Mouse (Mus musculus): Measurements from ENCODE around the gene Prokr2.

- TF ChIP-seq CTCF (IDR thresholded peaks at IDR 0.05; ENCODE audit: borderline replicate concordance, extremely low read depth, insufficient read depth, insufficient read length), result no peak
- no peak for TF ChIP-seq POLR2A (IDR thresholded peaks at IDR 0.05; ENCODE audit: borderline replicate concordance, extremely low read depth, insufficient read depth, insufficient read length, poor library complexity, severe bottlenecking)
Measured at GRCm38 (mm10) chr2:132290808-132291207, 94.4 kb downstream of the Prokr2 start.
